Mouse (Mus musculus) testis, postnatal 10 days (tissue): ENCODE measurements around the gene Gm1113.

Experiments used
- DNase-seq: peaks from one replicate; pipeline ENCODE4 v3.0.0; 2021; ENCODE audit warnings: low spot score

Gm1113 gene

DNA sequence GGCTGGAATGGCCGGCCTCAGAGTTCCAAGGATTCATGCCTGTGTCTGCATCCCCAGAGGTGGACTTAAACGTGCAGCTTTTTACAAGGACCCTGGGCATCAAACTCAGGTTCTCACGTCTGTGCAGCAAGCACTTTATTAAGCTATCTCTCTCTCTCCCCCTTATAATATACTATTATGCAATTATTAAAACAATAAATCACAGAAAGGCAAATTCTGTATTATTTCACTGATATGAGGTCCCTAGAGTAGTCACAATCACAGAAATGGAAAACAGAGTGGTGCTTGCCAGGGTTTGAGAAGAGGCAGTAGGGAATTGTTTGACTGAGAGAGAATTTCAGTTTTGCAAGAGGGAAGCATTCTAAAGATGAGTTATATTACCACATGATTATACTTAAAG is 11.1 kb upstream of the Gm1113 start:
- no peak for DNase-seq

GRCm38 (mm10) chr9:35523941-35524411 is 5.9 kb upstream of the Gm1113 start:
- peak; percentile 80 for DNase-seq

GRCm38 (mm10) chr9:35523541-35523940 is 5.5 kb upstream of the Gm1113 start:
- DNase-seq = no peak

- DNase-seq = no peak
Observed at GRCm38 (mm10) chr9:35522821-35523515, 4.9 kb upstream of the Gm1113 start.

- DNase-seq = no peak
Observed at GRCm38 (mm10) chr9:35522241-35522640, 4.2 kb upstream of the Gm1113 start.

- DNase-seq = no peak
Observed at GRCm38 (mm10) chr9:35520631-35521348, 2.7 kb upstream of the Gm1113 start.

GRCm38 (mm10) chr9:35516711-35517110 is 1.4 kb downstream of the Gm1113 start:
- DNase-seq = no peak

DNA sequence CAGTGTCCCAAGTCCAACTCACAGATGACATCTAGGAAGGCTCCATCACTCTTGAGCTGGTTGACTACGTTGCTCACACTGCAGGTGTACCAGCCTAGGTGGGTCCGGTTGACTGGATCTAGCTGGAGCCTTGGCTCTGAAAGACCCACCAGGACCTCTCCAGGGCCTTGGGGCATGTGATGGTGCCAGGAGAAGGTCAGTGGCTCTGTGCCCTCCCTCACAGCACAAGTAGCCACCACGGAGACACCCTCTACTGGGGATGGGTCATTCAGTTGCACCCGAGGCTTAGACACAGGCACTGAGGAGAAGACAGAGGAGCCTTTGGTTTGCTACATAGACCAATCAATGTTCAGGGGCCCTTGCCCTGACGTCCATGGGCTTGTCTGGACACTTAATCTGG is 1.9 kb downstream of the Gm1113 start:
- DNase-seq = no peak

DNA sequence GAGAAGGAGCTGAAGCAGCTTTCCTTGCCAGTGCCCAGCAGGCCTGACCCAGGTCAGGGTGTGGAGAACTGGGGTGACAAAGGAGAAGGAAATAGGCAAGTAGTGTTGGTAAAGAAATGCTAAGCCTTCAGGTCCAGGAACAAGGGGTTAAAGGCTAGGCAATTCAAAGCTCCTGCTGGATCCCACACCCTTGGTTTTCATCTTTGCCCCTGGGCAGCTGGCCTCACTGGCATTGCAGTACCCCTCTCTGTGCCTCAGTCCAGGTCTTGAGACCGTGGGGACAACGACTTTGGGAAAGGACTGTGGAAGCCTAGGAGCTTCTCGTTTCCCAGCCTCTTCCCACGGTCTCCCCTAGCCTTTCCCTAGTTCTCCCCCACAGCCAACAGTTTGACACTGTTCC is 4.2 kb downstream of the Gm1113 start:
- DNase-seq = no peak

DNA sequence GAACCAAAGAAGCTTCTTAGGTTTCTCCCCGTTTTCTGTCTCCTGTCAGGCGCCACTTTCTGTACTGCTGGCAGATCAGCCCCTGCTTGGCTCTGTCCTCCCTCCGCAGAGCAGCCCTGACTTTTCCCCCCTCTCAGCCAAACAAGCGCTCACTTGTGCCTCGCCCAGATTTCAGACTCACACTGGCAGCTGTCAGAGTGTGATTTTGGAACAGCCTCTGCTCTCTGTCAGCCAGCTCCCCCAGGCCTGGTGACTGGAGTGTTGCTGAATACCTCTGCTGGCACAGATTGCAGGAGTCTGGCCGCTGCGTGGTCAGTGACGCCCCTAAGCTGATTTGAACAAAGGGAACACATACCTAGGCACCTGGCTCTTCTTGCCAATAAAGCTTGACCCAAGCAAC is 9.8 kb downstream of the Gm1113 start:
- DNase-seq = no peak

- no peak for DNase-seq
Observed at GRCm38 (mm10) chr9:35502361-35503000, 15.6 kb downstream of the Gm1113 start.

DNA sequence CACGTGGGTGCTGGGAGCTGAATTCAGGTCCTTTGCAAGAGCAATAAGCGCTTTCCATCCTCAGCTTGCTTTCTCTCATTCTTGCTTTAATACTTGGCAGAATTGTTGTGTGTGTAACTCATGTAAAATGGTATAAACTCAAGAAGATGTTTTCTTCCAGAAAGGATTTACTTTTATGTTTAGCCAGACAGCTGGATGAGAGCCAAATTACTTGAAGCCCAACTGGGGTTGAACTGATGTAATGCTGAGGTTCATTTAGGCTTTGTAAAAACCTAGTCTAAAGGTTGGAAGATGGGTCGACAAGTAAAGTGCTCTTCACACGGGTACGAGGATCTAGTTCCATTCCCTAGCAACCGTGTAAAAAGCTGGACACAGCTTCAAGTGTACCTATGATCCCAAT is 18.1 kb downstream of the Gm1113 start:
- no peak for DNase-seq

DNA sequence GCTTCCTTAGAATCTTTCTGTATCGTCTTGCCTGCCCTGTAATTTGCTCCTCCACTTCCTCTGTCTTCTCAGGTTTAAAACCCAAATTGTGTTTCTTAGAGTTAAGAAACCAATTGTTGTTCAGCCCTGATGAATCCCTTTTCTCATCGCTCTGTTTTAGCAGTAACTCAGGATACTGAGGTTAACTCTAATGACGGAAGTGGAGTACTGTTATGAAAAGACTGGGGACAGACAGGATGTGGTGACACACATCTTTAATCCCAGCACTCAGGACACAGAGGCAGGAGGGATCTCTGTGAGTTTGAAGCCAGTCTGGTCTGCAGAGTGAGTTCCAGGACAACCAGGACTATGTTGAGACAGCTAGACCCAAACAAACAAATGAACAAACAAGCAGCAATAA is 22.6 kb downstream of the Gm1113 start:
- no peak for DNase-seq

DNA sequence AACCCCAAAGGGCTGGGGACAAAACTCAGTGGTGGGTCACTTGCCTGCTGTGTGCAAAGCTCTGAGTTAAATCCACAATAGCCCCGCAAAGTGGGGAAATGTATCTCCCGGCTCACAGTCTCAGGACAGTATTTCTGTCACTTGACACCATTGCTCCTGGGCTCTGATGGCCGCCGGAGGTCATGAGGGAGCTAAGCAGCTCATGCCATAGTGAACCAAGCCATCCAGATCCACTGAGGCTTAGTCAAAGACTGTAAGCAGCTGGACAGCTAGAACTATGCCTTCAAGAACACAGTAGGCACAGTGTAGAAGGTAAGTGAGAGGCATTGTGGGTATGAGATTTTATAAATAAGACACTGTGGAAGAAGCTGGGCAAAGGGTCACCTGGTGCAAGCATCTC is 23.1 kb downstream of the Gm1113 start:
- DNase-seq = no peak

GRCm38 (mm10) chr9:35493733-35494092 is 24.4 kb downstream of the Gm1113 start:
- no peak for DNase-seq

DNA sequence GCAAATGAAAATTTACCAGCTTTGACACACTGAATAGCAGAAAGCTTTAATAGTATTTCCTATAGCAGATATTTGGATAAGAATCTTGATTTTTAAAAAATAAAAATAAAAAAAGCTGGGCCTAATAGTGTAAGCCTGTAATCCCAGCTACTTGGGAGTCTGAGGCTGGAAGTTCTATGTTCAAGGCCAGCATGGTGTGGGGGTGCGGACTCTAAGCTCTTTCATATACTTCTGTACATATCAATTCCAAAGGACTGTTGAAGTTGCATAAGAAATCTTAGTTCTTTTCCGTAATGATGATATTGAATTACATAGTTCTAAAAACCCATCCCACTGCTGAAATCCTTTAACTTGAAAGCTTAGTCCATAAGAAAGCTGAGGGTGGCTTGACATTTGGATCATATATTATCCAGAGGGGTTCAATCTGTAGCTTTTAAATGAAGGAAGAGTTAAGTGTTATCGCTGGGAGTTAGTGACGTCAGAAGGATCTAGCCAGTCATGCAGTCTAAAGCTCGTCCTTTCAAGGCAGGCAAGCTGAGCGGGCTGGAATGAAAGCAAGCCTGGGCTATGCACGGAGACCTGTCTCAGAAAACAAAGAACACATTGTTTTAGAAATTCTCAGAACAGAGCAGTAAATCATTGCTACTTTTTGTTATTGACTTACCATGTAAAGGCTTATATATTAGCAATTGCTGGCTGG is 24.9 kb downstream of the Gm1113 start:
- DNase-seq = no peak

- no peak for DNase-seq
Observed at GRCm38 (mm10) chr9:35491109-35491866, 26.8 kb downstream of the Gm1113 start.

- no peak for DNase-seq
Observed at GRCm38 (mm10) chr9:35488496-35488895, 29.6 kb downstream of the Gm1113 start.

GRCm38 (mm10) chr9:35486616-35487015 is 31.5 kb downstream of the Gm1113 start:
- no peak for DNase-seq

- DNase-seq = no peak
Observed at GRCm38 (mm10) chr9:35483949-35484348, 34.1 kb downstream of the Gm1113 start.

GRCm38 (mm10) chr9:35482014-35482898 is 35.8 kb downstream of the Gm1113 start:
- no peak for DNase-seq
